9 mouse cellular contexts compared by ENCODE assay signal in genomic region chr2:38675366-38675969, GRCm38 (mm10). TPM values are rescaled to one million over a fixed set of nuclear protein-coding genes. Genes with fewer than 3 reads are reported as not detected.
DNase-seq lines count a peak whose midpoint lies in the region; ATAC-seq and TF ChIP-seq lines count a peak whose summit lies in the region.
"Had no signal": no experiment of that assay in that cellular context is flagged by ENCODE, and none has a peak within 500 bp of the region (broad histone marks: within the 10 kb centered on the region; RNA-seq: fewer than 3 reads in every experiment).

No protein-coding gene starts in this region.

- H3K9me3 ChIP-seq in forebrain, embryonic 11.5 days (ENCODE audit: control insufficient read depth, low read length) = no peaks in the 10 kb centered on the region
- no peaks in the 10 kb centered on the region for H3K9me3 ChIP-seq in forebrain, embryonic 13.5 days (replicated peaks)
- no peaks in the 10 kb centered on the region for H3K9me3 ChIP-seq in liver, embryonic 12.5 days (replicated peaks)
- no peaks in the 10 kb centered on the region for H3K9me3 ChIP-seq in midbrain, embryonic 12.5 days
- H3K9me3 ChIP-seq: liver, embryonic 13.5 days had no signal

- H3K36me3 ChIP-seq in forebrain, embryonic 11.5 days (ENCODE audit: control insufficient read depth, insufficient read depth, low read length) = no peaks in the 10 kb centered on the region
- no peaks in the 10 kb centered on the region for H3K36me3 ChIP-seq in forebrain, embryonic 13.5 days (ENCODE audit: poor library complexity, severe bottlenecking)
- no peaks in the 10 kb centered on the region for H3K36me3 ChIP-seq in liver, adult 2 months (ENCODE audit: control insufficient read depth, insufficient read depth, low read length)
- H3K36me3 ChIP-seq in liver, embryonic 12.5 days = no peaks in the 10 kb centered on the region
- H3K36me3 ChIP-seq in midbrain, embryonic 12.5 days = no peaks in the 10 kb centered on the region
- H3K36me3 ChIP-seq: liver, embryonic 13.5 days had no signal

- H3K4me1 ChIP-seq in forebrain, embryonic 11.5 days (replicated peaks; ENCODE audit: control insufficient read depth, insufficient read depth, low read length) = no peaks in the 10 kb centered on the region
- no peaks in the 10 kb centered on the region for H3K4me1 ChIP-seq in forebrain, embryonic 13.5 days
- no peaks in the 10 kb centered on the region for H3K4me1 ChIP-seq in liver, adult 2 months (ENCODE audit: control insufficient read depth, insufficient read depth, low read length)
- no peaks in the 10 kb centered on the region for H3K4me1 ChIP-seq in liver, embryonic 12.5 days
- no peaks in the 10 kb centered on the region for H3K4me1 ChIP-seq in midbrain, embryonic 12.5 days
- H3K4me1 ChIP-seq: liver, embryonic 13.5 days had no signal

- H3K4me3 ChIP-seq in forebrain, embryonic 11.5 days (ENCODE audit: low read depth, low read length) = no peak overlapping the region
- no peak overlapping the region for H3K4me3 ChIP-seq in forebrain, embryonic 13.5 days
- no peak overlapping the region for H3K4me3 ChIP-seq in liver, adult 2 months (ENCODE audit: insufficient read depth, low read depth, low read length)
- no peak overlapping the region for H3K4me3 ChIP-seq in liver, embryonic 12.5 days
- no peak overlapping the region for H3K4me3 ChIP-seq in midbrain, embryonic 12.5 days
- H3K4me3 ChIP-seq: liver, embryonic 13.5 days had no signal

- no peak overlapping the region for H3K4me2 ChIP-seq in forebrain, embryonic 11.5 days (ENCODE audit: low read depth, low read length, severe bottlenecking)
- no peak overlapping the region for H3K4me2 ChIP-seq in forebrain, embryonic 13.5 days
- H3K4me2 ChIP-seq in liver, embryonic 12.5 days = no peak overlapping the region
- no peak overlapping the region for H3K4me2 ChIP-seq in midbrain, embryonic 12.5 days (replicated peaks)
- H3K4me2 ChIP-seq: liver, embryonic 13.5 days had no signal

- TF ChIP-seq POLR2A in liver, adult 2 months (IDR thresholded peaks at IDR 0.05; ENCODE audit: extremely low read depth, insufficient read depth, low read length) = no peak

- no peak overlapping the region for H3K9ac ChIP-seq in forebrain, embryonic 11.5 days (ENCODE audit: low read length)
- no peak overlapping the region for H3K9ac ChIP-seq in forebrain, embryonic 13.5 days
- H3K9ac ChIP-seq in liver, adult 2 months (ENCODE audit: low read depth, low read length) = no peak overlapping the region
- H3K9ac ChIP-seq in liver, embryonic 12.5 days = no peak overlapping the region
- no peak overlapping the region for H3K9ac ChIP-seq in midbrain, embryonic 12.5 days (replicated peaks)
- H3K9ac ChIP-seq: liver, embryonic 13.5 days had no signal

- peak; percentile 39; the same call in 1 of the 2 replicates for ATAC-seq in forebrain, embryonic 11.5 days (replicated peaks; ENCODE audit: low FRiP score)
- no peak for ATAC-seq in forebrain, embryonic 13.5 days
- no peak for ATAC-seq in liver, embryonic 12.5 days
- ATAC-seq in midbrain, embryonic 12.5 days (ENCODE audit: low FRiP score, low read depth) = peak; percentile 50

- H3K27me3 ChIP-seq in forebrain, embryonic 11.5 days (ENCODE audit: control insufficient read depth, insufficient read depth, low read length) = no peaks in the 10 kb centered on the region
- H3K27me3 ChIP-seq in forebrain, embryonic 13.5 days = peaks cover 6% of the 10 kb centered on the region; the same call in 1 of the 2 replicates
- H3K27me3 ChIP-seq in liver, adult 2 months (ENCODE audit: control insufficient read depth, insufficient read depth, low read length) = no peaks in the 10 kb centered on the region; the same call in 1 of the 2 replicates
- H3K27me3 ChIP-seq in liver, embryonic 12.5 days (replicated peaks) = peaks cover 62% of the 10 kb centered on the region
- peaks cover 22% of the 10 kb centered on the region for H3K27me3 ChIP-seq in midbrain, embryonic 12.5 days

- DNase-seq in forebrain, embryonic 11.5 days (ENCODE audit: low spot score) = no peak
- no peak for DNase-seq in liver, adult 2 months (ENCODE audit: extremely low read depth, low read depth, low spot score)
- DNase-seq in cerebellum, postnatal 36 days = peak; percentile 20 to 29
- DNase-seq in spleen, postnatal 10 days (ENCODE audit: low spot score in 2 of 2) = no peak
- DNase-seq in urinary bladder, postnatal 4 days (ENCODE audit: low spot score in 2 of 2) = no peak
- DNase-seq: liver, embryonic 13.5 days had no signal

- peak; percentile 58 for TF ChIP-seq CTCF in liver, adult 2 months (IDR thresholded peaks at IDR 0.05; ENCODE audit: low read depth, low read length)

- H3K27ac ChIP-seq in forebrain, embryonic 11.5 days (ENCODE audit: low read depth, low read length) = no peak overlapping the region
- no peak overlapping the region for H3K27ac ChIP-seq in forebrain, embryonic 13.5 days
- H3K27ac ChIP-seq in liver, adult 2 months (replicated peaks; ENCODE audit: insufficient read depth, low read depth, low read length) = no peak overlapping the region
- H3K27ac ChIP-seq in liver, embryonic 12.5 days = no peak overlapping the region
- H3K27ac ChIP-seq in midbrain, embryonic 12.5 days (replicated peaks) = no peak overlapping the region
- H3K27ac ChIP-seq: liver, embryonic 13.5 days had no signal

- WGBS in forebrain, embryonic 11.5 days = 67% methylated on average over 9 of the region's 9 CpGs
- WGBS in forebrain, embryonic 13.5 days = 60% methylated on average over 9 of the region's 9 CpGs
- 62% methylated on average over 9 of the region's 9 CpGs for WGBS in liver, adult 2 months
- 47% methylated on average over 9 of the region's 9 CpGs for WGBS in liver, embryonic 12.5 days (ENCODE audit: insufficient replicate concordance)
- 56% methylated on average over 9 of the region's 9 CpGs for WGBS in midbrain, embryonic 12.5 days

- no peaks in the 10 kb centered on the region for H3K79me2 ChIP-seq in liver, adult 2 months (ENCODE audit: control insufficient read depth, insufficient read depth, low read length)

RNA-seq across cellular contexts. Expression of gene Psmb7, which starts 31.6 kb away (rescaled TPM):
- polyA plus RNA-seq in forebrain, embryonic 11.5 days (2014; fragmentation: Nextera tagmentation; extraction: Ambion mirVana) = 333 and 341 TPM in 2 replicates
- polyA plus RNA-seq in forebrain, embryonic 13.5 days (2015; fragmentation: Nextera tagmentation; extraction: Ambion mirVana) = 348 and 354 TPM in 2 replicates
- 195 and 219 TPM in 2 replicates for total RNA-seq in liver, adult 2 months (2014; rRNA removed)
- 99.4 and 123 TPM in 2 replicates for polyA plus RNA-seq in liver, adult 2 months (2012; rRNA removed)
- polyA plus RNA-seq in liver, embryonic 12.5 days (2016; fragmentation: Nextera tagmentation; extraction: Ambion mirVana) = 195 and 196 TPM in 2 replicates
- 273 and 282 TPM in 2 replicates for polyA plus RNA-seq in midbrain, embryonic 12.5 days (2016; fragmentation: Nextera tagmentation; extraction: Ambion mirVana)

RNA-seq across cellular contexts. Expression of gene Nr5a1, which starts 38.9 kb away (rescaled TPM):
- polyA plus RNA-seq in forebrain, embryonic 11.5 days (2014; fragmentation: Nextera tagmentation; extraction: Ambion mirVana) = 0.27 and 0.40 TPM in 2 replicates
- 1.4 and 2.4 TPM in 2 replicates for polyA plus RNA-seq in forebrain, embryonic 13.5 days (2015; fragmentation: Nextera tagmentation; extraction: Ambion mirVana)
- 0.74 TPM in 1 of 2 replicates, not detected in the other for total RNA-seq in liver, adult 2 months (2014; rRNA removed)
- polyA plus RNA-seq in liver, adult 2 months (2012; rRNA removed) = not detected in 2 replicates
- 0.04 TPM in 1 of 2 replicates, not detected in the other for polyA plus RNA-seq in liver, embryonic 12.5 days (2016; fragmentation: Nextera tagmentation; extraction: Ambion mirVana)
- 0.29 and 0.39 TPM in 2 replicates for polyA plus RNA-seq in midbrain, embryonic 12.5 days (2016; fragmentation: Nextera tagmentation; extraction: Ambion mirVana)
- polyA plus RNA-seq: liver, embryonic 13.5 days had no signal

Comparison
In these comparisons a context has a peak if more than half of its experiments do, and no peak if none do; other contexts are left out.
1. ATAC-seq: peak in forebrain, embryonic 11.5 days (single experiment) and midbrain, embryonic 12.5 days (single experiment); none in forebrain, embryonic 13.5 days (single experiment) and liver, embryonic 12.5 days (single experiment).
2. DNase-seq: peak in cerebellum, postnatal 36 days (2 of 2); none in forebrain, embryonic 11.5 days (single experiment), liver, adult 2 months (single experiment), spleen, postnatal 10 days (0 of 2) and urinary bladder, postnatal 4 days (0 of 2).